Mouse (Mus musculus) intestine, postnatal 0 days (tissue): Measurements from ENCODE around the gene Nxpe5. TPM values are rescaled to one million over a fixed set of nuclear protein-coding genes. Genes with fewer than 3 reads are reported as not detected.
"Not testable (repeated sequence)": the region's sequence is repeated elsewhere in the genome, so short reads cannot be mapped to it uniquely, and the experiment has no call there.

Experiments used
- ATAC-seq: fragments of 200-750 bp; cut with Nextera tagmentation; 2 replicates; pipeline ENCODE4 v1.8.0; 2017; ENCODE audit warnings: mild to moderate bottlenecking, moderate TSS enrichment, moderate library complexity
- H3K27ac ChIP-seq: fragments of 300-500 bp; sonication (generic); 2 replicates; pipeline ENCODE4 v1.5.1; 2014; ENCODE audit warnings: mild to moderate bottlenecking, low read depth, low read length, moderate library complexity
- H3K27me3 ChIP-seq: fragments of 300-500 bp; sonication (generic); replicated peaks from 2 replicates; pipeline ENCODE4 v1.6.1; 2014; ENCODE audit warnings: low read length, mixed read lengths; ENCODE audit not compliant: control insufficient read depth, insufficient read depth
- H3K36me3 ChIP-seq: fragments of 300-500 bp; sonication (generic); 2 replicates; pipeline ENCODE4 v1.6.1; 2014; ENCODE audit warnings: mild to moderate bottlenecking, moderate library complexity; ENCODE audit not compliant: control insufficient read depth, insufficient read depth
- H3K4me1 ChIP-seq: fragments of 300-500 bp; sonication (generic); replicated peaks from 2 replicates; pipeline ENCODE4 v1.6.1; 2014; ENCODE audit warnings: antibody characterized with exemption, low read length, mixed read lengths; ENCODE audit not compliant: control insufficient read depth, insufficient read depth
- H3K4me2 ChIP-seq: fragments of 300-500 bp; sonication (generic); replicated peaks from 2 replicates; pipeline ENCODE4 v1.6.1; 2014; ENCODE audit warnings: low read depth, mild to moderate bottlenecking, moderate library complexity
- H3K4me3 ChIP-seq: fragments of 300-500 bp; sonication (generic); 2 replicates; pipeline ENCODE4 v1.5.1; 2014; ENCODE audit warnings: low read depth, low read length
- H3K9ac ChIP-seq: fragments of 300-500 bp; sonication (generic); 2 replicates; pipeline ENCODE4 v1.6.1; 2014; ENCODE audit warnings: mild to moderate bottlenecking, low read depth, low read length
- H3K9me3 ChIP-seq: fragments of 300-500 bp; sonication (generic); 2 replicates; pipeline ENCODE4 v1.6.1; 2016; ENCODE audit warnings: mixed run types; ENCODE audit not compliant: control insufficient read depth
- CTCF ChIP-seq: sonication (generic); IDR thresholded peaks from 2 replicates; pipeline ENCODE4 v1.5.1; 2016; ENCODE audit warnings: low read depth, mild to moderate bottlenecking, control low read depth, antibody characterized with exemption, moderate library complexity
- WGBS: fragments of 180-500 bp; shearing (Covaris S2); extraction: QIAGEN DNeasy Blood & Tissue Kit; methylation state at CpG from one replicate; pipeline ENCODE4 v1.1.7; 2014; 5-methylcytosine and 5-hydroxymethylcytosine counted together
- polyA plus RNA-seq: library from polyadenylated mRNA; unstranded; fragments of >200 nt; fragmentation: Nextera tagmentation; extraction: Ambion mirVana; gene quantifications from 2 replicates; pipeline ENCODE4 v1.2.1, GENCODE M21; 2015

Nxpe5 gene
- polyA plus RNA-seq, 1 experiment from 2014 or later: 0.07 TPM

GRCm38 (mm10) chr5:138195463-138195862 lies 30.2 kb upstream of the Nxpe5 start:
- no peaks in the 10 kb centered on the region for H3K27me3 ChIP-seq
- no peaks in the 10 kb centered on the region for H3K4me1 ChIP-seq
- 73% methylated on average over 7 of the region's 7 CpGs for WGBS
- no peak overlapping the region for H3K9ac ChIP-seq
- no peaks in the 10 kb centered on the region for H3K9me3 ChIP-seq
- H3K36me3 ChIP-seq: peaks cover 3% of the 10 kb centered on the region; the same call in 1 of the 2 replicates
- no peak for ATAC-seq
- no peak overlapping the region for H3K27ac ChIP-seq
- H3K4me2 ChIP-seq: peak overlapping the region; percentile 95
- no peak for TF ChIP-seq CTCF
- peak overlapping the region; percentile 64; the same call in 1 of the 2 replicates for H3K4me3 ChIP-seq

DNA sequence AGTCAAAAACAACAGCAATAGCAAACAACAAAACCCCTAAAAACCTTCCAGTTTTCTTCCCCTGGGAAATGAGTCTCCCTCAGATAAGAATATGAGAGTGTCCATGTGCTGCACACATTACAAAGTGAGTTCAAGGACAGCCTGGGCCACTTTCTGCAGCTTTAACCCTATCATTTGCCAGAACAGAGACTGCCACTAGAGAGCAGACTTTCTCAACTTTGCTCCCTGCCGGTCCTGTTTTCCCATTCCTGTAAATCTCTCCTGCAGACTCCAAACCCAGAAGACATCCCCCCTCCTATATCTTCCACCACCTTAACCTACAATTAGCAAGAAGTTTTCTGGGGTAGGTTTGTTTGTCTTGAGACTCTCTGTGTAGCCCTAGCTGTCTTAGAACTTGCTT lies 26.1 kb upstream of the Nxpe5 start:
- Histone ChIP-seq H3K27ac (no peak overlapping the region), H3K9ac (no peak overlapping the region), H3K4me2 (no peak overlapping the region), H3K4me1 (no peaks in the 10 kb centered on the region), H3K9me3 (no peaks in the 10 kb centered on the region), H3K36me3 (no peaks in the 10 kb centered on the region), H3K4me3 (no peak overlapping the region), H3K27me3 (no peaks in the 10 kb centered on the region)
- WGBS: 4% methylated on average over 1 of the region's 1 CpGs
- TF ChIP-seq CTCF: peak; percentile 65
- no peak for ATAC-seq

DNA sequence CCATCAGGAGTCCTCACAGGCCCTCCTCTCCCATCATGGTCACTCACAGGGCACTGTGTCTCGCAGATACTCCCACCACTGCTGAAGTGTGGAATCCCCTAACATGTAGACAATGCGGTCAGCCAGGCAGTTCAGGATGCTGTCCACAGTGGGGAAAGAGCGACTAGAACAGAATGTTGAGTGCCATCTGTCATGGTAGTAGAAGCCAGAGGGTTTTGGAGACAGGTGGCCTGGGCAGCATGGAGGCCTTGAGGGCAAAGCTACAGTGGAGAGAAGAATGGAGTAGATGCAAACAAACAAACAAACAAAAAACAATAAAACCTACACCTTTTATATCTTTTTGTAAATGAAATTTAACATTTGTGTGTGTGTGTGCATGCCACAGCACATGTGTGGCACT lies 23.6 kb upstream of the Nxpe5 start:
- no peaks in the 10 kb centered on the region for H3K36me3 ChIP-seq
- H3K9ac ChIP-seq: no peak overlapping the region
- no peaks in the 10 kb centered on the region for H3K27me3 ChIP-seq
- H3K9me3 ChIP-seq: no peaks in the 10 kb centered on the region
- TF ChIP-seq CTCF: no peak
- 93% methylated on average over 3 of the region's 3 CpGs for WGBS
- no peak for ATAC-seq
- no peak overlapping the region for H3K4me2 ChIP-seq
- H3K27ac ChIP-seq: no peak overlapping the region
- H3K4me1 ChIP-seq: no peaks in the 10 kb centered on the region
- H3K4me3 ChIP-seq: no peak overlapping the region

DNA sequence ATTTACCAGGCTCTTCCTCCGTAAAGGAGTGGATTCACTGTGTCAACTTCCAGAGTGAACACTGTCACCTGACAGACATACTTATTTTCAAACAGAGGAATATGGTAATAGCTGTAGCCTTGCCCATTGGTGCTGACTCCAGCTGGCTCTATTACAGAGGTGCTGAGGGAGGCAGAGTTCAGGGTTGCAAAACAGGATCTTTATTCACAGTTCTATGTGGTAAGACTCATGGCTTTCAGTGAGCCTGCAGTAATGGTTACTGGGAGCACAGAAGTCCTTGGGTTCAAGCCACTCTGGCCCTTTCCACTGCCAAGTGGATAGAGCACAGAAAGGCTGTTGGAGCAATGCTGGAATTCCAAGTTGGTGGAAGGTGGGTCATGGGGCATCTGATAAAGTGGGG lies 18.4 kb upstream of the Nxpe5 start:
- H3K4me2 ChIP-seq: no peak overlapping the region
- no peak for ATAC-seq
- TF ChIP-seq CTCF: no peak
- no peak overlapping the region for H3K27ac ChIP-seq
- 52% methylated on average over 1 of the region's 1 CpGs for WGBS
- H3K27me3 ChIP-seq: no peaks in the 10 kb centered on the region
- no peaks in the 10 kb centered on the region for H3K9me3 ChIP-seq
- no peaks in the 10 kb centered on the region for H3K4me1 ChIP-seq
- H3K4me3 ChIP-seq: no peak overlapping the region
- H3K9ac ChIP-seq: no peak overlapping the region
- H3K36me3 ChIP-seq: no peaks in the 10 kb centered on the region

DNA sequence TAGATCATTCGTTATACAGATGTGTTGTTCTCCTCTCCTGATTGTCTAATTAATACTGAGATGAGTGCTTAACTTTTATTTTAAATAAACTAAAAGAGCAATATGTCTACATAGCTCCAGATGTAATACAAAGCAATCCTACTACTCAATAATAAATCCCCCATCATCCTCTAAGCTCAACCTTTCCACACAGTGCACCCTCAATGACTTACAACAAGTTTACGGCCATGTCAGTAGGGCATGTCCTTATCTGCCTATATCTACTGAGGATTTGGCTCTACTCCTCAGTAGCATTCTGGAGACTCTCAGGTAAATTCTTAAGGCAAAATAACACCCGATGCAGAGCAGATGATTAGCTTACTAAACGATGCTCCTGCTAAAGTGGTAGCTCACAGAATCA lies 17.8 kb upstream of the Nxpe5 start:
- Histone ChIP-seq H3K9ac (no peak overlapping the region), H3K27me3 (no peaks in the 10 kb centered on the region), H3K36me3 (no peaks in the 10 kb centered on the region), H3K4me2 (no peak overlapping the region), H3K27ac (no peak overlapping the region), H3K4me3 (no peak overlapping the region), H3K9me3 (no peaks in the 10 kb centered on the region), H3K4me1 (no peaks in the 10 kb centered on the region)
- no peak for TF ChIP-seq CTCF
- ATAC-seq: no peak
- WGBS: 79% methylated on average over 4 of the region's 4 CpGs

DNA sequence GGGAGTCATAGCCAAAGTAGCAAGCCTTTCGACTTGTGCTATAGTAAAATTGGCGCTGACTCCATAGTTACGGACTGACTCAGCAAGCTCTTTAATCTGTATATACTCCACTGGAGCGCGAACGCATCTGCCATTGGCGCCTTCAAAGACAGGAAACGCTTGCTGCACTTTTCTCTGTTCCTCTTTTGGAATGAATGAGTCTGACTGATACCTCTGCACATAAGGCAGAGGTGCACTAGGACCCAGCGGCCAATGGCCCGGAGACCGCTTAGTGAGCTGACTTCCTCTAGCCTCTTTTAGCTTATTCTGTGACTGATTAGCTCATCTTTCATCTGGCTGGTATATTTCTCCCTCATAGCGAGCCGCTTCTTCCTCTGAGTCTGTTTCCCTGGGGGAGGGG lies 9.1 kb upstream of the Nxpe5 start:
- H3K9ac ChIP-seq, H3K36me3 ChIP-seq, H3K27ac ChIP-seq, H3K9me3 ChIP-seq, H3K4me3 ChIP-seq, H3K27me3 ChIP-seq, ATAC-seq, H3K4me2 ChIP-seq, H3K4me1 ChIP-seq: not testable (repeated sequence)
- WGBS: 95% methylated on average over 13 of the region's 13 CpGs

DNA sequence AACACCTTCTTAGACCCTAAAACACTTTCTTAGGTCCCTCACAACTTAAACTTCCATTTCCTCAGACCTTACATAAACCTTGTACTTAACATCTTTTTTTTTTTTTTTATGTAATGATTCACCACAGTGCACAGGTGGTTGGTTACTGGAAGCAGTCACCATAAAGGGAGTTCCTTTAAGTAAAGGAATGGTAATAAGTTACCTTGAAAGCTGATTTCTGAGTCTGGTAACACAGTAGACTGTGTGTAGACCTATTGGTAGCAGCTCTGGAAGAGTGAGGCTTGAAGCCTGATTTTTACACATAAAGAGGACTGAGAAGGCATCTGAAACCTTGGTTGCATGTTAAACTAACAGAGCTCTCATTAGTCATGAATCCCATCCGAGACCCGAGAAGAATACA lies 5.8 kb upstream of the Nxpe5 start:
- H3K9me3 ChIP-seq: 0 out of 2 replicates have a peak, but pooled peaks cover 5% of the 10 kb centered on the region
- no peak for TF ChIP-seq CTCF
- no peak for ATAC-seq
- WGBS: 56% methylated on average over 2 of the region's 2 CpGs
- no peak overlapping the region for H3K9ac ChIP-seq
- H3K27ac ChIP-seq: no peak overlapping the region
- no peak overlapping the region for H3K4me3 ChIP-seq
- no peaks in the 10 kb centered on the region for H3K4me1 ChIP-seq
- no peak overlapping the region for H3K4me2 ChIP-seq
- no peaks in the 10 kb centered on the region for H3K36me3 ChIP-seq
- H3K27me3 ChIP-seq: no peaks in the 10 kb centered on the region
